Mouse (Mus musculus) kidney, postnatal 0 days (tissue): ENCODE results near the gene Ap3s2. TPM values are rescaled to one million over a fixed set of nuclear protein-coding genes. Genes with fewer than 3 reads are reported as not detected.

Source experiments
- ATAC-seq: fragments of 200-750 bp; cut with Nextera tagmentation; replicated peaks from 2 replicates; pipeline ENCODE4 v1.8.0; 2017; ENCODE audit warnings: low read depth, moderate number of reproducible peaks, moderate TSS enrichment, moderate library complexity; ENCODE audit not compliant: low FRiP score
- DNase-seq: peaks from one replicate; pipeline ENCODE4 v3.0.0-alpha.2; 2016; ENCODE audit warnings: low spot score
- H3K27ac ChIP-seq: fragments of 300-500 bp; sonication (generic); 2 replicates; pipeline ENCODE4 v1.5.1; 2014; ENCODE audit warnings: mild to moderate bottlenecking
- H3K27me3 ChIP-seq: fragments of 300-500 bp; sonication (generic); 2 replicates; pipeline ENCODE4 v1.6.1; 2014; ENCODE audit warnings: low read length, mixed read lengths; ENCODE audit not compliant: insufficient read depth
- H3K36me3 ChIP-seq: fragments of 300-500 bp; sonication (generic); 2 replicates; pipeline ENCODE4 v1.6.1; 2014; ENCODE audit warnings: low read length, mixed read lengths; ENCODE audit not compliant: insufficient read depth
- H3K4me1 ChIP-seq: fragments of 300-500 bp; sonication (generic); replicated peaks from 2 replicates; pipeline ENCODE4 v1.6.1; 2014; ENCODE audit warnings: antibody characterized with exemption, low read length, mixed read lengths; ENCODE audit not compliant: insufficient read depth
- H3K4me2 ChIP-seq: fragments of 300-500 bp; sonication (generic); 2 replicates; pipeline ENCODE4 v1.6.1; 2014; ENCODE audit warnings: mild to moderate bottlenecking, low read length, moderate library complexity, mixed read lengths
- H3K4me3 ChIP-seq: fragments of 300-500 bp; sonication (generic); replicated peaks from 2 replicates; pipeline ENCODE4 v1.5.1; 2014; ENCODE audit warnings: low read depth, low read length
- H3K9ac ChIP-seq: fragments of 300-500 bp; sonication (generic); 2 replicates; pipeline ENCODE4 v1.6.1; 2014; ENCODE audit warnings: low read depth, low read length
- H3K9me3 ChIP-seq: fragments of 300-500 bp; sonication (generic); replicated peaks from 2 replicates; pipeline ENCODE4 v1.6.1; 2016; ENCODE audit warnings: low read length, inconsistent platforms, mixed read lengths
- CTCF ChIP-seq: IDR thresholded peaks from 2 replicates; pipeline ENCODE4 v1.5.1; 2016; ENCODE audit warnings: antibody characterized with exemption, low read depth, mild to moderate bottlenecking, moderate library complexity
- WGBS: fragments of 180-500 bp; shearing (Covaris S2); extraction: QIAGEN DNeasy Blood & Tissue Kit; methylation state at CpG from one replicate; pipeline ENCODE4 v1.1.7; 2014; 5-methylcytosine and 5-hydroxymethylcytosine counted together
- polyA plus RNA-seq: library from polyadenylated mRNA; unstranded; fragments of >200 nt; fragmentation: Nextera tagmentation; extraction: Ambion mirVana; gene quantifications from 2 replicates; pipeline ENCODE4 v1.2.1, GENCODE M21; 2015

Ap3s2 gene
- polyA plus RNA-seq, 1 experiment from 2014 or later: 37.7 TPM

DNA sequence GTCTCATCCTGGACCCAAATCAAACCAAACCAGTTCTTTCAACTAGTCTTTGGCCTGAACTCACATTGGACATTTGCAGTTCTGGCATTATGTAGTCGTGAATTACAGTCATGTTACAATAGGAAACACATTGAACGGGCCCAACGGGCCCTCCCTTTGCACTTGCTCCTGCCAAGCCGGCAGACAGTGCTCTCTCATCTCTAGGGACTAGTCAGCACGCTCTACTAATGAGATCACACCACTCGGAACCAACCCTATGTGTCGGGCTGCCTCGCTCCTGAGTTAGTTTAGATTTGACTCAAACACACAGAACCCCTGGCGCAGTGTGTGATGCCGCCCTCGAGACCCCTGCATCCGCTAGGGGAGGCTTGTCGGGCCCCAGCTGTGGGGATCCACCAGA lies 52.6 kb downstream of the Ap3s2 start:
- H3K4me1 ChIP-seq: no peaks in the 10 kb centered on the region
- H3K4me3 ChIP-seq: no peak overlapping the region
- H3K27me3 ChIP-seq: no peaks in the 10 kb centered on the region
- no peaks in the 10 kb centered on the region for H3K36me3 ChIP-seq
- ATAC-seq (no peak), DNase-seq (no peak)
- H3K9me3 ChIP-seq: no peaks in the 10 kb centered on the region
- TF ChIP-seq CTCF: no peak
- no peak overlapping the region for H3K9ac ChIP-seq
- H3K27ac ChIP-seq: peak overlapping the region; percentile 50
- H3K4me2 ChIP-seq: no peak overlapping the region
- 72% methylated on average over 13 of the region's 13 CpGs for WGBS

DNA sequence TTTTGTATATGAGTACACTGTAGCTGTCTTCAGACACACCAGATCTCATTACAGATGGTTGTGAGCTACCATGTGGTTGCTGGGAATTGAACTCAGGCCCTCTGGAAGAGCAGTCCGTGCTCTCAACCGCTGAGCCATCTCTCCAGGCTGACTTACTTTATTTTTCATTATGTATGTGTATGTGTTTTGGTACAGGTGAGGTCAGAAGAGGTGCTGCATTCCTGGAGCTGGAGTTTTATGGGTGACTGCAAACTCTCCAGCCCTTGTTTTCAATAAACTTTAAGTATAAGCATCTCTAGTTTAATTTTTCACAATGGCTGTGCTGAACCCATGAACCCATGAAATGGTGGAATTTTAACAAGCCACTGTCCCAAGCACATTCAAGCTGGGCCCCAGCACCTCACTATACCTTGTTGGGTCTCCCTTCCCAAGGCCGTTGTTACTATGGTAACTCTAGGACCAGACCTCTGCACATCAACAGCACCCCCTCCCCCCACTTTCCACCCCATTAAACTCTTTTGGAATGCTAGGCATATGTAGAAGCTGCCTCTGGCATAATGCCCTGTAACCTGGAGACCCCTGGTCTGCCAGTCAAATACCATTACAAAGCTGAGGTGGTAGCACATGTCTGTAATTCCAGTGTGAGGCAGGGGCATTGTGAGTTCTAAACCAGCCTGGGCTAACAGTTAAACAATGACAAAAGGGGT lies 54.0 kb downstream of the Ap3s2 start:
- Histone ChIP-seq H3K27me3 (no peaks in the 10 kb centered on the region), H3K4me3 (no peak overlapping the region), H3K36me3 (no peaks in the 10 kb centered on the region), H3K4me2 (no peak overlapping the region), H3K4me1 (no peaks in the 10 kb centered on the region), H3K9me3 (no peaks in the 10 kb centered on the region), H3K27ac (peak overlapping the region; percentile 60), H3K9ac (no peak overlapping the region)
- 50% methylated on average over 3 of the region's 3 CpGs for WGBS
- peak; percentile 82 for ATAC-seq
- no peak for TF ChIP-seq CTCF
- DNase-seq: no peak

DNA sequence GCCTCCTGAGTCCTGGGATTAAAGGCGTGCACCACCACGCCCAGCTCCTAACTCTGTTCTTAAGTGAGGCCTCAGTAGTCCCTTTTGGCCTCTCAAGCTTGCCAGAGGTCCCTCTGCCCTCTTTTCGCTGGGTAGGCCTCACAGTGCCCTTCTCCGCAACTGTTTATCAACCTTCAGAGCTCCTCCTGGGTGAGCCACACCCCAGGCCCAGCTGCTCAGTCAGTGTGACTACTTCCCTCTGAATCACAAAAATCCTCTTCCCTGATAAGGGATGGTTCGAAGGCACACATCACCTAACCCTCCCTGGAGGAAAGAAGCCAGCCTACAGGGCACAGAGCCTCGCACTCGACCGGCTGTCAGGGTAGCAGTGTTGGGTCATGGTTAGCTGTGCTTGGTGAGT lies 58.7 kb downstream of the Ap3s2 start:
- ATAC-seq (no peak), DNase-seq (no peak)
- no peak overlapping the region for H3K4me2 ChIP-seq
- H3K27ac ChIP-seq: no peak overlapping the region
- no peaks in the 10 kb centered on the region for H3K27me3 ChIP-seq
- no peak for TF ChIP-seq CTCF
- no peaks in the 10 kb centered on the region for H3K4me1 ChIP-seq
- H3K36me3 ChIP-seq: no peaks in the 10 kb centered on the region
- H3K9ac ChIP-seq: no peak overlapping the region
- 95% methylated on average over 8 of the region's 8 CpGs for WGBS
- H3K4me3 ChIP-seq: no peak overlapping the region
- H3K9me3 ChIP-seq: no peaks in the 10 kb centered on the region

DNA sequence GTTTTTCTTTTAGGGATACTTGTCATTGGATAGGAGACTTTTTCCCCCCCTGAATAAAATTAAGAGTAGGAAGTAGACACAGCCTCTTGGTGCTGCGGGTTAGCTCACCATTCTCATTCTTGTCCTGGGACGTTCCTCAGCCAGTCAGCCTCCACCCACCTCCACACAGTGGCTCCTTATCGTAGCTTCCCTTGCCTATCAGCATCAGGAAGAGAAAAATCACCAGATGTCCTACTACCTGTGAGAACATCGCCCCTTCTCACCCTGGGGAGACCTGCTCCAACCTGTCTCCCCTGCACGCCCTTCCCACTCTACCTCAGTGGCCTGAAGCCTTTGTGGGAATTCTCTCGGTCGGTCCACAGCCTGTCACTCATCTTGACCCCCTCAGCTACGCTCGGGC lies 59.6 kb downstream of the Ap3s2 start, which contains the start of gene Anpep:
Anpep (minus strand) TSS at position 249 of the 400 bp plus-strand sequence.
- ATAC-seq (no peak), DNase-seq (no peak)
- Histone ChIP-seq H3K36me3 (no peaks in the 10 kb centered on the region), H3K4me2 (no peak within 1 kb of the TSS), H3K27ac (no peak within 1 kb of the TSS), H3K9ac (no peak within 1 kb of the TSS), H3K27me3 (no peaks in the 10 kb centered on the region), H3K9me3 (no peaks in the 10 kb centered on the region), H3K4me3 (no peak within 1 kb of the TSS), H3K4me1 (no peaks in the 10 kb centered on the region)
- no peak for TF ChIP-seq CTCF
- 69% methylated on average over 9 of the region's 9 CpGs for WGBS

DNA sequence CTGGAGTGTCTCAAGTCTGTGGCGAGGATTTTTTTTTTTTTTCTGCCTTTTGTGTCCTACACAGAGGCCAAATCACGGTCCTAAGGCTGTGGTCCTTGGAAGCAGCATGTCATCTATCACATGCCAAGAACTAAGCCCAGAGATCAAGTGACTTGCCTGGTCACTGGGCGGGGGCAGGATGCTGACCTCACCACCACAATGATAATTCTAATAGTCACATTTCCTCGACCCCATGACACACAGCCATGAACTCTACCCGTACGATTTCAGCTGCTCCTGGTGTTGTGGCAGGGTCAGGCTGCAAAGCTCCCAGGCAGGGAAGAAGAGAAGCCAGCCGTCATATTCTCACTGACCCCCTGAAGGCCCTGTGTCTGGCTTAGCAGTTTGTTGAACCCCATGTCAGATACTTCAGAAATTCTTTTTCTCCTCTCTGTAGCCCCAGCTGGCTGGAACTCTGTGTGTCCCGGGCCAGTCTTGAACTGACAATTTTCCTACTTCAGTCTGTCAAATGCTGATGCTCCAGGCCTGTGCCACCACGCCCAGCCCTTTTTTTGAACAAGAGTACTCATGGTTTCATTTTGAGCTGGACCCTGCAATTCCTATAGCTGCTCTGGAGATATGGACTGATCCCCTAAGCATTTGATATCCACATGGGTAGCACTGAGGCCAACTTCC lies 61.4 kb downstream of the Ap3s2 start:
- DNase-seq: no peak
- no peaks in the 10 kb centered on the region for H3K36me3 ChIP-seq
- ATAC-seq: no peak
- no peak overlapping the region for H3K4me3 ChIP-seq
- no peak overlapping the region for H3K4me2 ChIP-seq
- 52% methylated on average over 9 of the region's 9 CpGs for WGBS
- no peak overlapping the region for H3K27ac ChIP-seq
- H3K9ac ChIP-seq: no peak overlapping the region
- TF ChIP-seq CTCF: no peak
- no peaks in the 10 kb centered on the region for H3K4me1 ChIP-seq
- no peaks in the 10 kb centered on the region for H3K27me3 ChIP-seq
- no peaks in the 10 kb centered on the region for H3K9me3 ChIP-seq

DNA sequence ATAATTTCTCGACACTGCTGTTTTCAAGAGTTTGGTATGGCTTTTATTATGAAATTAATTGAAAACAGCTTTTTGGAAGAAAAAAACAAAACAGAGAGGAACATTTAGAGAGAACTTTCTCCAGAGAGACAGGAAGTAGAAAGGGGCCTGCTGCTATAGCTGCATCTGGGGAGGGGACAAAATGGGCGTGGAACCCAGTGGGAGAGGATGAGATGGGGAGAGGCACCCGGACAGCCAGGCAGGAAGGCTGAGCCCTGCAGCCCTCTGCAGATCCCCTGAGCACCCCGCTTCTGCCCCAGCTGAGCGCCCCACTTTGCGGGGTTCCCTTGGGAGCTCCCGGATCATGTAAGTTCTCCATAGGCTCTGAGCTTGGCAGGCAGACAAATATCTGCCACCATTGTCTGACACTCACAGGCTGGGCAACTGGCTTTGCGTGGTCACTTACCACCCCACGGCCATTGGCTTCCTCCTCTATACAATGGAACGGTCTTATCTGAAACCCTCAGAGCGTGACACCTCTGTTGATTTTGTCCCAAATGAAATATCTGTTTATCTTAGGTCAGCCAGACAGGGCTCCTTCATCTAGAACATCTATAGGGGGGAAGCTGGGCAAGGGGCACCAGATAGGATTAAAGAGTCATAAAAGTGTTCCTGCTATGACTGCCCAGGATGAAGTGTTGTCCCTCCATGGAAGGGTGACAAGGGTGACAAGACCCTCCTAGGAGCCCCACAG lies 62.1 kb downstream of the Ap3s2 start:
- H3K4me3 ChIP-seq: no peak overlapping the region
- no peaks in the 10 kb centered on the region for H3K4me1 ChIP-seq
- no peak overlapping the region for H3K9ac ChIP-seq
- TF ChIP-seq CTCF: no peak
- no peak overlapping the region for H3K27ac ChIP-seq
- ATAC-seq (no peak), DNase-seq (no peak)
- H3K27me3 ChIP-seq: no peaks in the 10 kb centered on the region
- H3K36me3 ChIP-seq: no peaks in the 10 kb centered on the region
- H3K4me2 ChIP-seq: no peak overlapping the region
- 40% methylated on average over 11 of the region's 11 CpGs for WGBS
- H3K9me3 ChIP-seq: no peaks in the 10 kb centered on the region
